ENCODE assay signal across 20 mouse cellular contexts in genomic region chr3:90309589-90309988, GRCm38 (mm10). TPM values are rescaled to one million over a fixed set of nuclear protein-coding genes. Genes with fewer than 3 reads are reported as not detected.
DNase-seq lines count a peak whose midpoint lies in the region; ATAC-seq lines count a peak whose summit lies in the region.
"Had no signal": no experiment of that assay in that cellular context is flagged by ENCODE, and none has a peak within 500 bp of the region (broad histone marks: within the 10 kb centered on the region; RNA-seq: fewer than 3 reads in every experiment).

No protein-coding gene starts in this region.

- no peak overlapping the region for H3K9ac ChIP-seq in heart, embryonic 15.5 days
- H3K9ac ChIP-seq: embryonic facial prominence, embryonic 15.5 days; heart, embryonic 12.5 days; hindbrain, embryonic 15.5 days had no signal

- H3K4me2 ChIP-seq in heart, embryonic 15.5 days: no peak overlapping the region
- H3K4me2 ChIP-seq: embryonic facial prominence, embryonic 15.5 days; heart, embryonic 12.5 days; hindbrain, embryonic 15.5 days had no signal

- H3K36me3 ChIP-seq in heart, embryonic 15.5 days: no peaks in the 10 kb centered on the region
- H3K36me3 ChIP-seq: embryonic facial prominence, embryonic 15.5 days; heart, embryonic 12.5 days; hindbrain, embryonic 15.5 days had no signal

- no peak for ATAC-seq in heart, embryonic 15.5 days (replicated peaks; ENCODE audit: insufficient number of reproducible peaks, insufficient read depth, low FRiP score, low read depth)
- peak; percentile 76 for ATAC-seq in activated CD4-positive, CD25-positive, alpha-beta regulatory T cell, adult 4 months
- ATAC-seq: forebrain, embryonic 14.5 days had no signal

- H3K27ac ChIP-seq in heart, embryonic 15.5 days: 0 out of 2 replicates have a peak overlapping the region, but pooled peaks have one; percentile 32
- H3K27ac ChIP-seq: embryonic facial prominence, embryonic 15.5 days; forebrain, embryonic 10.5 days; hindbrain, embryonic 15.5 days had no signal

- H3K4me1 ChIP-seq in heart, embryonic 15.5 days (replicated peaks): peaks cover 2% of the 10 kb centered on the region; the same call in 1 of the 2 replicates
- H3K4me1 ChIP-seq: embryonic facial prominence, embryonic 15.5 days; forebrain, embryonic 10.5 days; hindbrain, embryonic 15.5 days had no signal

- H3K27me3 ChIP-seq in heart, embryonic 15.5 days: no peaks in the 10 kb centered on the region
- H3K27me3 ChIP-seq: embryonic facial prominence, embryonic 15.5 days; heart, embryonic 12.5 days; hindbrain, embryonic 15.5 days had no signal

- H3K4me3 ChIP-seq in heart, embryonic 15.5 days: no peak overlapping the region
- H3K4me3 ChIP-seq: embryonic facial prominence, embryonic 15.5 days; erythroblast, embryonic 14.5 days; forebrain, embryonic 10.5 days; heart, embryonic 12.5 days; hindbrain, embryonic 15.5 days had no signal

- DNase-seq in heart, adult 18-20 months: no peak
- peak; percentile 43 for DNase-seq in CD4-positive helper T cell, adult 2 months (ENCODE audit: low read depth, low spot score)
- peak; percentile 65 for DNase-seq in naive thymus-derived CD4-positive, alpha-beta T cell, adult 2 months (ENCODE audit: low read depth)
- no peak for DNase-seq in spleen, adult 18-20 months
- no peak for DNase-seq in retina, postnatal 1 day
- DNase-seq: adrenal gland, adult 8-10 months; adrenal gland, postnatal 36 days; cerebellum, adult 2 months; cerebellum, postnatal 14 days; embryo, embryonic 11 days; gastrocnemius, postnatal 36 days; heart, postnatal 36 days had no signal

- no peaks in the 10 kb centered on the region for H3K9me3 ChIP-seq in heart, embryonic 15.5 days (replicated peaks)
- H3K9me3 ChIP-seq: embryonic facial prominence, embryonic 15.5 days; forebrain, embryonic 10.5 days; heart, embryonic 12.5 days; hindbrain, embryonic 15.5 days had no signal

RNA-seq across cellular contexts. Expression of gene Gatad2b, which starts 16.6 kb away (rescaled TPM):
- polyA plus RNA-seq in heart, embryonic 15.5 days (2015; fragmentation: Nextera tagmentation; extraction: Ambion mirVana): 7.1 and 9.5 TPM in 2 replicates
- 10 to 100 TPM; 40.0 to 41.8 TPM for total RNA-seq in heart, adult 18-20 months (2021)
- 10 to 100 TPM; 20.3 to 21.3 TPM for polyA plus RNA-seq in activated CD4-positive, CD25-positive, alpha-beta regulatory T cell, adult 4 months (2017; shearing (Covaris generic))

RNA-seq across cellular contexts. Expression of gene Dennd4b, which starts 44.6 kb away (rescaled TPM):
- 4.6 and 6.9 TPM in 2 replicates for polyA plus RNA-seq in heart, embryonic 15.5 days (2015; fragmentation: Nextera tagmentation; extraction: Ambion mirVana)
- total RNA-seq in heart, adult 18-20 months (2021): 10 to 100 TPM; 33.6 to 37.5 TPM
- 10 to 100 TPM; 15.8 to 25.5 TPM for polyA plus RNA-seq in activated CD4-positive, CD25-positive, alpha-beta regulatory T cell, adult 4 months (2017; shearing (Covaris generic))

RNA-seq across cellular contexts. Expression of gene Crtc2, which starts 55.6 kb away (rescaled TPM):
- 10.8 and 15.9 TPM in 2 replicates for polyA plus RNA-seq in heart, embryonic 15.5 days (2015; fragmentation: Nextera tagmentation; extraction: Ambion mirVana)
- total RNA-seq in heart, adult 18-20 months (2021): 10 to 100 TPM; 13.4 to 18.0 TPM
- polyA plus RNA-seq in activated CD4-positive, CD25-positive, alpha-beta regulatory T cell, adult 4 months (2017; shearing (Covaris generic)): 10 to 100 TPM; 33.2 to 42.9 TPM

Comparison
In these comparisons a context has a peak if more than half of its experiments do, and no peak if none do; other contexts are left out.
1. DNase-seq: peak in CD4-positive helper T cell, adult 2 months (single experiment) and naive thymus-derived CD4-positive, alpha-beta T cell, adult 2 months (single experiment); none in heart, adult 18-20 months (0 of 2), spleen, adult 18-20 months (0 of 2) and retina, postnatal 1 day (single experiment).